Mouse (Mus musculus) brown adipose tissue, adult 24 weeks (tissue): ENCODE data around the gene Tmem104. TPM values are rescaled to one million over a fixed set of nuclear protein-coding genes. Genes with fewer than 3 reads are reported as not detected.

Source experiments
- H3K27ac ChIP-seq: fragments of 200-500 bp; replicated peaks from 2 replicates; pipeline ENCODE4 v1.5.1; 2012; ENCODE audit warnings: low read depth, mild to moderate bottlenecking, low read length
- H3K4me1 ChIP-seq: fragments of 200-500 bp; 2 replicates; pipeline ENCODE4 v1.6.1; 2012; ENCODE audit warnings: low read length, mixed read lengths; ENCODE audit not compliant: control insufficient read depth, insufficient read depth, insufficient read length
- H3K4me3 ChIP-seq: fragments of 200-500 bp; 2 replicates; pipeline ENCODE4 v1.5.1; 2012; ENCODE audit warnings: low read depth, mild to moderate bottlenecking, low read length, moderate library complexity; ENCODE audit not compliant: insufficient read depth
- polyA plus RNA-seq: library from polyadenylated mRNA; stranded (reverse); fragments of >200 nt; gene quantifications from 2 replicates; pipeline ENCODE4 v1.2.4, GENCODE M21; 2012; ENCODE audit not compliant: missing spikeins, insufficient read depth, insufficient read length

The Tmem104 gene
- polyA plus RNA-seq, 1 experiment, result 8.5 TPM

DNA sequence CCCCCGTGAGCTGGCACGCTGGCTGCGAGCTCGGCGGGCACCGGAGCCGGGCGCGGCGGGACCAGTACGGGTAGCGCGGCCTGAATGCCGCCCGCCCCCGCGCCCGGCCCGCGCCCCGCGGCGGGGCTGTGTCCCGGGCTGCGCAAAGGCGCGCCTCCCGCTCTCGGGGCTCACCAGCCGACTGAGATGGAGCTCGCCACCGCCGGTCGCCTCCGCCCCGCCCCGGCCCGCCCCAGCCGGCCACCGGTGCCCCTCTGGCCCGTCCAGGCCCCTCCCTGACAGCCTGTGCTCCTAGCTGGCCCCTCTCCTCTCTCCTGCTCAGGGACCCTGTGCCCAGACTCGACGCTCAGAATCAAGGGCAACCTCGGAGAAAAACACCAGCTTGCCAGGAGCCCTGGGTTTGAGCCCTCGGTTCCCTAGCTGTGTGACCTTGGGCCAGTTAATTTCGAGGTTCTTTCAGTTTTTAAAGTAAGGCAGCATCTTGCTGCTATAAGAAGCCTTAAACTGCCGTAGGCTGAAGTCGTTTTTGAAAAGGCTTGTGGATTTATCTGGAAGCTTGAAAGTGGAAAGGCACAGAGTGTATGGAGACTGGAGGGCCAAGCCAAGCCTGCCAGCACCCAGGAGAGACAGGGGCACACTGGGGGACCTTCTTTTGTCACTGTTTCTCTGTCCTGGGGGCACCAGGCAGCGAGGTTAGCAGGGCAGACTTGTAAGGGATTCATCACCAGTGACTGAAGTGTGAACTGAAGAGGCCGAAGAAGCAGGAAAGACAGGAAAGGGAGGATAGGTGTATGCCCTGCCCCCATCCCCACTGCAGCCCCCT lies 80.0 kb downstream of the Tmem104 start, which contains the start of gene Grin2c:
Gene Grin2c (minus strand): TSS at position 183 of the 823 bp plus-strand sequence.
- H3K27ac ChIP-seq, result no peak within 1 kb of the TSS
- H3K4me1 ChIP-seq, result no peaks in the 10 kb centered on the region
- H3K4me3 ChIP-seq, result no peak within 1 kb of the TSS

DNA sequence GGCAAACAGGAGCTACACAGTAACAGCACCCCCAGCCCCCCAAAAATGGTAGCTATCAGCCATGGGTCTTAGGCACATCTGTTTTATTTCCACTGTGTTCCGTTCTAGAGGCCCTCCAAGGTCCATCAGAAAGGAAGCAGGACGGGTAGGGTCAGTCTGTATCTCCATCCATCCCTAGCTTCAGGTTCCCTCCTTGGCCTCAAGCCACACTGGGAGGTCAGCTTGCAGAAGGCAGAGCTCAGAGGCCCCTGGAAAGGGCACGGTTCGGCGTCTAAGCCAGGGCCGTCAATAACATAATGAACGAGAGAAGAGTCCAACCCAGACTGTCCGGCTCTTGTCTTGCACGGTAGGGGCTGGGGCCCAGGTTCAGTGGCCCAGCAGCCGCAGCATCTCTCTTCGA lies 80.7 kb downstream of the Tmem104 start:
- H3K4me1 ChIP-seq, result no peaks in the 10 kb centered on the region
- no peak overlapping the region for H3K4me3 ChIP-seq
- H3K27ac ChIP-seq, result no peak overlapping the region

DNA sequence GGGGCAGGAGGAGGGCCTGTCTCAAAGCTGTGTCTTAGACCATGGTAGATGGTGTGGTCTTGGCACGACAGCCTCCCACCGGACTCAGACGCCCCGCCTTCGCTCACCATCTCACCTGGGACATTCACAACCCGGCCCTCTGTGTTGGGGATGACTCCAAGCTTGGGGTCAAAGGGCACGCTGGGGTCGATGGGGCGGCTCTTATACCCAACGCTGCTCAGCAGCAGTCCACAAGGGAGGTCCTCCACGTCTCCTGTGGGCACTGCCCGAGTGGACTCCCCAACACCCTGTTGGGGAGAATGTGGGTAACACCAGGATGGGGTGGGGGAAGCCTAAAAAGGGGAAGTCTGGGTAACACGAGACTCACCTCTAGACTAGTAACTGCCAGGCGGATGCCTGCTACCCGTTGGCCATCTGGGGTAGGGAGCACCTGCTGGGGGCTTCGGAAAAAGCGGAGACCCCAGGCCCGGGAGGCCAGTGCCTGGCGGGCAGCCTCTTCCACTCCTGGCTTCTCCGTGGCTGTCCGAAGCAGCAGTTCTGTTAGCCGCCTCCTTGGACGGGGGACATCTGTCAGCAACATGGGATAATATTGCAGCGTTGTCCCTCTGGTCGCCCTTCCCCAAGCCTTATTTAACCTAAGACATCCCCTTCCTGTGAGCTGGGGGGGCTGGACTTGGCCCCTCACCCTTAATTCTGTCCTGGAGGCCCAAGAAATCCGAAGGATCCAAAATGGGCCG lies 82.2 kb downstream of the Tmem104 start:
- Histone ChIP-seq H3K27ac (no peak overlapping the region), H3K4me3 (no peak overlapping the region), H3K4me1 (no peaks in the 10 kb centered on the region)

DNA sequence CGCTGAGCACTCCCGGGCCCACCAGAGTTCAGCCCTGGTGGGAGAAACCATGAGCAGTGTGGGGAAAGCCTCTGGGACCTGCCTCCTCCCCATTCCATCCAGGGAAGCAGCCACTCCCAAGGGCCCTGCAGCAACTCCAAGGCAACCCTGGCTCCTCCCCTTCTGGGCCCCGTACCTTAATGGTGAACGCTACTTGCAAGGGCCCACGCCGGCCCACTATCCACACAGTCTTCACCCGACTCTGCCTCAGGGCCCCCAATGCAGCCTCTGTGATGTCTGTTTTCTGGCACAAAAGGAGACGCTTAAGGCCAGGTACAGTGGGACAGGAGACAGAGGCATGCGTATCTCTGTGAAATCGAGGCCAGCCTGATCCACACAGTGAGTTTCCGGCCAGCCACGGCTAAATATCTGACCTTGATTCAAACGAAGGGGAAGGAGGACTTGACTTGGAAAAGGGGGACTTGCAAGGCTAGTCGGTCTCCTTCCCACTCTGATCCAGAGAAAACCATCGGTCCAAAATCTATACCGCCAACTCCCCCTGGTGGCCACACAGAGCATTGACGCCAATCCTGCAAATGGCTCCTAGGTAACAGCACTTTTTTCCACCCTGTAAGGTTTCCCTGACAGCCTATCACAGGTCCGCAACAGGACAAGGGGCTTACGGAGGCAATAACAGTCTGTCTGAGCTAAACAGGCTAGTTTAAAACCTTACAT lies 83.0 kb downstream of the Tmem104 start:
- no peak overlapping the region for H3K4me3 ChIP-seq
- H3K27ac ChIP-seq, result no peak overlapping the region
- no peaks in the 10 kb centered on the region for H3K4me1 ChIP-seq

DNA sequence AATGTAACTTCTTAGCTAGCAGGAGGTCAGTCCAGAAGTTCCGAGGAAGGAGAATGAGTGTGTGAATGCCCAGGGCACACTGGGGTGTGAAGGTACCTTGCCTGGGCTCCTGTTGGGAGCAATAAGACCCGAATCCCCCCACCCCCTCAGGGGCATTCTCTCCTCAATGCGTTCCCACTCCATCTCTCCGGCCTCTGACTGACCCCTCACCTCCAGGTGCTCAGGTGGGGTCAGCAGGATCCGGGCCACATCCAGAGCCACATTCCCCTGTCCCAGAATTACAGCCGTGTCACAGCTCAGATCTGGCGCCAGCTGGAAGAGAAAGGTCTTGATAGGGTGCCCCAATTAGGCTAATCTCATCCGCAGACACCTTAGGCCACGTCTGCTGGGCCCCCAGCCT lies 83.8 kb downstream of the Tmem104 start:
- H3K27ac ChIP-seq, result no peak overlapping the region
- H3K4me1 ChIP-seq, result no peaks in the 10 kb centered on the region
- H3K4me3 ChIP-seq, result no peak overlapping the region

DNA sequence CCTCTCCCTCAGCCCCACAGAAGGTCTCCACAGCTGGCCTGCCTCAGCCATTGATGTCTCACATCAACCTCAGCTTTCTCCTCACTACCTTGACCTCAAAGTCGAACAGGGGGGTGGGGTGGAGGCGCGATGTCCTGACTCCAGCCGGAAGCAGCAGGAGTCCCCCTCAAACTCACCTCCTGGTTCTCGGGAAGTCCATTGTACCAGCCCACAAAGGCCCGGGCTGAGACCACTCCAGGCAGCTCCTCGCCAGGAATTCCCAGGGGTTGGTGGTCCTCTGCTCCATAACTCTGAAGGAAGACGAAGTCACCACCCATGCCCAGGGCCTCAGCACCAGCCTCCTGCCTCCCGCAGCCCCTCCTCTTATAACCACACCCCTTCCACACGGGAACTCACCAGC lies 84.2 kb downstream of the Tmem104 start:
- Histone ChIP-seq H3K4me1 (no peaks in the 10 kb centered on the region), H3K27ac (no peak overlapping the region), H3K4me3 (no peak overlapping the region)

DNA sequence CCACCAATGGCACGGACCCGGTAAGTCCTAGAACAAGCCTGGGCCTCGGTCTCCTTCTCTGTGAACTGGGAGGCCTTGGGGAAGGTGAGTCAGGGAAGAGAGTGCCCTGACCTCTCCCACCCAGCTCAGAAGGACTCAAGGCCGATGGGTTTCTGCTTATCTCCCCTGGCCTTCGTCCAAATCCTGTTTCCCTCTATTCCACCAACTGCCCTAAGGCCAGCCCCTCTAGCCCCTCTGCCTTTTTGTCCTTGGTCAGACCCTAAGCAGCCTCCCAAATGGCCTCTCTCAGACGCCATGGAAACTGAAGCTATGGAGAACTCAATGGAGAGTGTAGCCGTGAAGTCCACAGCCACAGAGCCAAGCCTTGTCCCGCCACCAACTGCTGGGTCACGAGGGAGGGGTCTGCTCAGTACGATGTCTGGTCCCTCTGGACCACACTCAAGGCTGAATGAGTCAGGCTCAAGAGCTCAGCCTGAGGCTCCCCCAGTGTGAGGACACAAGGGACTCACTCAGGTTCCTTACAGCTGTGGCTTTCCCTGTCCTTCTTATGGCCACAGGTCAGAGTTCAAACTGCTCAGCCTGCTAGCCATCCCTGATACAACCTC lies 85.7 kb downstream of the Tmem104 start:
- Histone ChIP-seq H3K27ac (no peak overlapping the region), H3K4me1 (no peaks in the 10 kb centered on the region; the same call in 1 of the 2 replicates), H3K4me3 (no peak overlapping the region)

DNA sequence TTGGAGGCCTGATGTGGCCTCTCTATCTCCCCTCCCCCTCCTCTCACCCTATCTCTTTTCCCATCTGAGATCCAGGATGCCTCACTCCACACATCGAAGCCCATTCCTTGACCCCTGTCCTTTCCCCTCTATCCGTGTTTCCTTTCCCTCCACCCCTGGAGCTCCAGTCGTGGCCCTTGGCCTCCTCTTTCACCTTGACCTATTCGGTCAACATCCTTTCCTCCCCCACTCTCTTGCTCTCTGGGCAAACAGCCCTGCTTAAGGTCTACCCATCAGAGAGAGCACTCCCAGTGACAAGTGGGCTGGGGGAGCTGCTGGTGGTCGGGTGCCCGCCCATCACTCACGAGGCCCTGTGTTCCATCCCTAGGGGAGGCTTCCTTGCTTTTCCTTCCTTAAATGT lies 86.4 kb downstream of the Tmem104 start:
- Histone ChIP-seq H3K4me3 (no peak overlapping the region), H3K4me1 (no peaks in the 10 kb centered on the region; the same call in 1 of the 2 replicates), H3K27ac (no peak overlapping the region)

DNA sequence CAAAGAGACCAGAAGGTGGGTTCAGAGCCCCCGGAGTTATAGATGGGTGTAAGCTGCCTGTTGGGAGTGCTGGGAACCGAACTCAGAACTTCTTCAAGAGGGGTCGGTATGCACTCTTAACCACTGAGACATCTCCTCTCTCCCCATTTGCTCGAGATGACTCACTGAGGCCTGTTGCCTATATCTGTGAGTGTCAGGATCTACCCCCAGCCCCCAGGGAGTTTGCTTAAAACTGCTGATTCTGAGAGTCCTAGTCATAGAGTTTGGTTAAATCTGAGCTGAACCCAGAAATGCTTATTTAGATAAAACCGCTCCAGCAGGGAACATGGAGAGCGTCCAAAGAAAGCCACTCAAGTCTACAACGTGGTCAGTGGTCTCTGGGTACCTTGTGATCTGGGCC lies 86.9 kb downstream of the Tmem104 start:
- no peaks in the 10 kb centered on the region; the same call in 1 of the 2 replicates for H3K4me1 ChIP-seq
- H3K4me3 ChIP-seq, result no peak overlapping the region
- H3K27ac ChIP-seq, result no peak overlapping the region

DNA sequence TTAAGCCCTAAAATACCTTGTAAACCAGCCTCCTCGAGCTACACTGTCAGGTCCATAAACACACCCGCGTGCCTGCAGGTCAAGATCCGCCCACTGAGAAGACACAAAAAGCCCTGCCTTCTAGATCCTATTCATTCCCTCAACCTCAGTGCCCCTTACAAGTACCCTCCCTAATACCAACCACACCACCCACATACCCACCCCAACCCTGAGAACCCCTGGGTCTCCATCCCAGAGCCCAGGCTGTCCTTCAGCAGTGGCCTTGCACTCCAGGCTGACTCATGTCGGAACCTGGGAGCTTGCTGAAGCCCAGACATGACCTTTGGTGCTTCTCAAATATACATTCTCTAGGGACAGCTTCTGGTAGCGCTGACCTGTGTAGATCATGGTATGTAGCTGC lies 87.5 kb downstream of the Tmem104 start:
- Histone ChIP-seq H3K4me1 (no peaks in the 10 kb centered on the region; the same call in 1 of the 2 replicates), H3K4me3 (no peak overlapping the region), H3K27ac (no peak overlapping the region)

DNA sequence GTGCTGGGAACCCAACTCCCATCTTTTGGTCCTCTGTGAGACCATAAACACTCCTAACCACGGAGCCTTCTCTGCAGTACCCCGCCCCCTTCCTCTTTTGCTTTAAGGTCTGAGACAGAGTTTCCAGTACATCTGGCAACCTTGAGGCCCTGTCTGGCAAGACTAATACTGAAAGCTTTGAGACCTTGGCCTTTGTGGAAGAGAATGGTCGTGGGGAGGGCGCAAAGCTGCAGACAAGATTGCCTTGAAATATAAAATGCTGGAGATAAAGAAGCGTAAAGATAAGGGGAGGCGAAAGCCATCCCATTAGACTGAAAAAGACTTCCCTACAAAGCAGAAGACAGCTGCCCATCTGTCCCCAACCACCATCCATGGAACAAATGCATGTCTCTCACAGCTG lies 88.2 kb downstream of the Tmem104 start:
- no peak overlapping the region for H3K4me3 ChIP-seq
- no peaks in the 10 kb centered on the region; the same call in 1 of the 2 replicates for H3K4me1 ChIP-seq
- no peak overlapping the region for H3K27ac ChIP-seq

DNA sequence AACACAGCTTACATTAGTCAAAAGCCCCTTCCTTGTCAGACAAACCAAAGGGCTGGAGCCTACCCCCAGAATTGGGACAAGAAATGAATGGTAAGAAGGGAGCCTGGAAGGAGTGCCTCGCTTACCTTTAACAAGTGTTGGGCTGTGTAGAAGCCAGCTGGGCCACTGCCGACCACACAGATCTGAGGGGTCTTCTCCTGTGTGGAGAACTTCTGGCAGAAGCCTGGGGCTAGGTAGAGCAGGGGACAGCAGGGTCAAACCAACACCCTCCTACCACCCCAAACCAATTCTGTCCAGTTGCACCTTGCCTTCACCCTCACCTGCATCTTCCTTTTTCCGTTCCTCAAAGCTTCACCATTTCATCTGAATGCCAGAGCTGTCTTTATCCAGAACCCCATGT lies 88.7 kb downstream of the Tmem104 start:
- Histone ChIP-seq H3K27ac (no peak overlapping the region), H3K4me3 (peak overlapping the region; percentile 63; the same call in 1 of the 2 replicates), H3K4me1 (no peaks in the 10 kb centered on the region; the same call in 1 of the 2 replicates)

DNA sequence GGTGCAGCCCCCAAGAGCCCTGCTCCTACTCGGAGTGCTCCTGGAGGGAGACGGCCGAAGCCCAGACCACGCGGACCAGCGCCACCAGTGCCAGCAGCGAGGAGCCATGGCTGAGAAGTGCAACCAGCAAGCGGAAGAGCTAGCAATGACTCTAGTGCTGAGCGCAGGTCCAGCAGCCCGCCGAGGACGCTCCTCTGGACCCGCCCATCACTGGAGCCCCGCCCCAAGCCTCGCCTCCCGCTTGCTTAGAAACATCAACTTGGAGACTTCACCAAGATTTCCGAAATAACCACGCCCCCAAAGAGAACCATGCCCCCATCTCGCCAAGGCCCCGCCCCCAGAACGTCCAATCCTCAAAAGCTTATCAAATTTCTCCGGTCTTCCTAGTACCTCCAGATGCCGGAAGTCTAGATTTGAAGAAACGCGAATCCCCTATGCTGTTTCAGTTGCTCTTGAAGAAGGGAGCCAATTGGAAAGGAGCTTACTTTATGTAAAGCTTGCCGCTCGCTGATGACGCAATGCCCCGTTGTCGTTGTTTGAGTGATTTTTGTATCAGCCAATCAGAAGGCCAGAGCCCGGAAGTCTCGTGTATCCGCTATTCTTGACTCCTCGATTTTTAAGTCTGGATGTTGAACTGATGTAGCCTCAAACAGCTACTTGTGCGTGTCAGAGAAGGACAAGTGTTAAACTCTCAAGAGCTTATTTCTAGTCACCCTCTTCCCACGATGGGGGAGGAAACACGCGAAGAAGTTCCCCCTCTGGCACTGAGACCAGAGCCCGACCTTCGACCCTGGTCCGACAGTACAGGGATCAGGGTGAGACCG lies 89.7 kb downstream of the Tmem104 start, which contains the start of gene Fdxr:
Gene Fdxr (minus strand): TSS at position 271 of the 824 bp plus-strand sequence.
- no peaks in the 10 kb centered on the region; the same call in 1 of the 2 replicates for H3K4me1 ChIP-seq
- peak within 1 kb of the TSS; percentile 93 for H3K27ac ChIP-seq
- H3K4me3 ChIP-seq, result peak within 1 kb of the TSS; percentile 89

DNA sequence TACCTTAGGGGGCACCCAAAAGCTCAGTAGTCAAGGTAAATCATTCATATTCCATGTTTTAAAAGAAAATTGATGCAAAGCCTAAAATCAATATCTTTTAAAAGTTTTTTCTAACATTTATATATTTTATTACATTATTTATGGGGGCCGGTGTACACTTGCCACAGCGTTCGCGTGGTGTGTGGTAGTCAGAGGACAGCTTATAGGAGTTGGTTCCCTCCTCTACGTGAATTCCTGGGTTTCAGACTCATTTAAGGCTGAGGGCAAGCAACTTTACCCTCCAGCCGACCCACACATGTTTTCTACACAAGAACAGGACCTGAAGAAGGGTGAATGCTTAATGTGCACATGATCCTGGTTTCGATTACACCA lies 90.3 kb downstream of the Tmem104 start:
- Histone ChIP-seq H3K27ac (peak overlapping the region; percentile 93), H3K4me1 (peaks cover 3% of the 10 kb centered on the region; the same call in 1 of the 2 replicates), H3K4me3 (peak overlapping the region; percentile 89)
